Mouse (Mus musculus): ENCODE data around the gene Anxa3. TPM values are rescaled to one million over a fixed set of nuclear protein-coding genes. Genes with fewer than 3 reads are reported as not detected.

Gene Anxa3
- total and polyA plus RNA-seq, 3 experiments: 0.54 to 2.5 TPM; not detected in 1

GRCm38 (mm10) chr5:96768846-96769471, 24.2 kb upstream of the Anxa3 start:
- no peak overlapping the region for H3K4me3 ChIP-seq (ENCODE audit: control insufficient read depth in 1 of 2, insufficient read depth in 1 of 2, low read depth in 2 of 2, low read length in 2 of 2)
- TF ChIP-seq TAL1 (IDR thresholded peaks at IDR 0.05; ENCODE audit: low read length): no peak
- no peak for TF ChIP-seq USF2 (IDR thresholded peaks at IDR 0.05; ENCODE audit: borderline replicate concordance in 1 of 2, insufficient read depth in 1 of 2, low read depth in 1 of 2, low read length in 2 of 2)
- TF ChIP-seq SMC3 (IDR thresholded peaks at IDR 0.05; ENCODE audit: low read depth, low read length): peak; percentile 78
- no peak for TF ChIP-seq MAZ (IDR thresholded peaks at IDR 0.05; ENCODE audit: low read depth, low read length)
- TF ChIP-seq MYB (IDR thresholded peaks at IDR 0.05; ENCODE audit: low read depth, low read length): no peak
- peak; percentile 72 to 85 (median 77) for TF ChIP-seq CTCF (IDR thresholded peaks at IDR 0.05 in 2 of 3, conservative IDR thresholded peaks at IDR 0.05 in 1 of 3; ENCODE audit: control insufficient read depth in 1 of 3, insufficient read depth in 1 of 3, low read depth in 2 of 3, low read length in 3 of 3, poor library complexity in 1 of 3, severe bottlenecking in 1 of 3)
- TF ChIP-seq ZC3H11A (IDR thresholded peaks at IDR 0.05; ENCODE audit: low read depth, low read length): peak; percentile 77
- peak; percentile 87 for TF ChIP-seq RAD21 (IDR thresholded peaks at IDR 0.05; ENCODE audit: low read depth, low read length)
- H3K4me1 ChIP-seq (ENCODE audit: control insufficient read depth in 1 of 2, insufficient read depth in 2 of 2, low read length in 2 of 2): no peaks in the 10 kb centered on the region
- 0 out of 4 replicates have a peak, but pooled peaks cover 0 to 1% of the 10 kb centered on the region in 2 experiments for H3K27me3 ChIP-seq (ENCODE audit: control insufficient read depth in 1 of 2, insufficient read depth in 2 of 2, low read length in 2 of 2)
- no peak overlapping the region for H3K27ac ChIP-seq (ENCODE audit: control insufficient read depth, low read depth, low read length)
- H3K36me3 ChIP-seq (ENCODE audit: control insufficient read depth in 1 of 2, insufficient read depth in 2 of 2, low read length in 2 of 2): no peaks in the 10 kb centered on the region
- DNase-seq (ENCODE audit: low read depth, low spot score): peak; percentile 59
- H3K9ac ChIP-seq (ENCODE audit: control insufficient read depth, low read depth, low read length, poor library complexity, severe bottlenecking): no peak overlapping the region
- H3K9me3 ChIP-seq (replicated peaks; ENCODE audit: insufficient read depth, low read length): no peaks in the 10 kb centered on the region
- H3K79me2 ChIP-seq (ENCODE audit: control insufficient read depth, insufficient read depth, low read length, poor library complexity): no peaks in the 10 kb centered on the region

DNA sequence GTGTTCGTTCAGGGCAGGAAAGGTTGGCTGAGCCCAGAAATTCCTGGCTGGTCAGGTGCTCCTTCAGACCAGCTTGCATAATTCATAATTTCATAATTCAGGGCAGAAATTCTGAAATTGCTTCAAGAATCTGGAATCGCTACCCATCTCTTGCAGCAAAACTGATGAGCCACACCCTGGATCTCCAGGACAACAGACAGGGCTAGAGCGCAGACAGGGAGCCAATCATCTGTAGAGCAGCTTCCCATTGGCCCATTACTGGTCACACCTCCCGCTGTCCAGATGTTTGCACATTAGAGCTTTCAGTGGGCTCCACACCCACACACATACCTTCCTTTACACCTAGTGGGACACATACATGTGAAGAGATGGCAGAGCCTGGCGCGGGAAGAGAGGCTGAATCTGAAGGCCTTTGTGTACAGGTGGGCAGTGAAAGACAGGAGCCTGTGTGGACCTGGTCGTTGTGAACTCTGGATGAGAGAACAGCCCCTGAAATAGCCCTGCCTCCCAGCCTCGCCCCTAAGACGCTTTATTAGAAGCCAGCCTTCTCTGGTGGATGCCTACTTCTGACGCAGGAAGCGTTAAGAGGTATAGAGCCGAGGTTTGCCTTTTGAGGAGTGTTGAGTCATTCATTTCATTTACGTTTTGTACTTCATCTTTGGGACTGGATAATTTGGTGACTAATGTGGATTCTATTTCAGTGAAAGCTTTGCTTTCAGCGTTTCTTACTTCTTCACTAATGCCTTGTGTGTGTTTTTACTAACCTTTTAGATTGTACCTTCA, 9.4 kb upstream of the Anxa3 start:
- H3K36me3 ChIP-seq (ENCODE audit: control insufficient read depth in 1 of 2, insufficient read depth in 2 of 2, low read length in 2 of 2): no peaks in the 10 kb centered on the region
- no peaks in the 10 kb centered on the region for H3K4me1 ChIP-seq (ENCODE audit: control insufficient read depth in 1 of 2, insufficient read depth in 2 of 2, low read length in 2 of 2)
- no peak for DNase-seq (ENCODE audit: low read depth, low spot score)
- H3K9ac ChIP-seq (ENCODE audit: control insufficient read depth, low read depth, low read length, poor library complexity, severe bottlenecking): no peak overlapping the region
- no peak for TF ChIP-seq NRF1 (IDR thresholded peaks at IDR 0.05; ENCODE audit: insufficient read depth, low read depth, low read length, poor library complexity, severe bottlenecking)
- no peak for TF ChIP-seq MAZ (IDR thresholded peaks at IDR 0.05; ENCODE audit: low read depth, low read length)
- TF ChIP-seq EP300 (IDR thresholded peaks at IDR 0.05; ENCODE audit: low read depth in 1 of 2, low read length in 2 of 2): no peak
- no peak for TF ChIP-seq CHD2 (IDR thresholded peaks at IDR 0.05; ENCODE audit: low read length)
- no peak overlapping the region for H3K27ac ChIP-seq (ENCODE audit: control insufficient read depth, low read depth, low read length)
- no peaks in the 10 kb centered on the region; a peak in 2 of 4 replicates for H3K27me3 ChIP-seq (ENCODE audit: control insufficient read depth in 1 of 2, insufficient read depth in 2 of 2, low read length in 2 of 2)
- H3K79me2 ChIP-seq (ENCODE audit: control insufficient read depth, insufficient read depth, low read length, poor library complexity): no peaks in the 10 kb centered on the region
- H3K4me3 ChIP-seq (ENCODE audit: control insufficient read depth in 1 of 2, insufficient read depth in 1 of 2, low read depth in 2 of 2, low read length in 2 of 2): no peak overlapping the region
- no peaks in the 10 kb centered on the region for H3K9me3 ChIP-seq (replicated peaks; ENCODE audit: insufficient read depth, low read length)

- H3K36me3 ChIP-seq (ENCODE audit: control insufficient read depth in 1 of 2, insufficient read depth in 2 of 2, low read length in 2 of 2): no peaks in the 10 kb centered on the region
- no peak overlapping the region for H3K27ac ChIP-seq (ENCODE audit: control insufficient read depth, low read depth, low read length)
- H3K9ac ChIP-seq (ENCODE audit: control insufficient read depth, low read depth, low read length, poor library complexity, severe bottlenecking): no peak overlapping the region
- H3K4me3 ChIP-seq (ENCODE audit: control insufficient read depth in 1 of 2, insufficient read depth in 1 of 2, low read depth in 2 of 2, low read length in 2 of 2): no peak overlapping the region
- TF ChIP-seq ZMIZ1 (IDR thresholded peaks at IDR 0.05; ENCODE audit: low read depth, low read length): no peak
- TF ChIP-seq POLR2AphosphoS5 (IDR thresholded peaks at IDR 0.05; ENCODE audit: borderline replicate concordance, low read depth, low read length): no peak
- TF ChIP-seq E2F4 (IDR thresholded peaks at IDR 0.05; ENCODE audit: borderline replicate concordance, low read depth, low read length): no peak
- no peak for TF ChIP-seq POLR2A (IDR thresholded peaks at IDR 0.05; ENCODE audit: control insufficient read depth in 1 of 2, insufficient read depth in 1 of 2, low read depth in 1 of 2, low read length in 2 of 2, poor library complexity in 1 of 2)
- TF ChIP-seq ZNF384 (IDR thresholded peaks at IDR 0.05; ENCODE audit: low read depth, low read length): no peak
- TF ChIP-seq MEF2A (IDR thresholded peaks at IDR 0.05; ENCODE audit: extremely low read depth, insufficient replicate concordance, low read depth, low read length, poor library complexity, severe bottlenecking): no peak
- TF ChIP-seq TBP (IDR thresholded peaks at IDR 0.05; ENCODE audit: low read depth, low read length): no peak
- TF ChIP-seq UBTF (IDR thresholded peaks at IDR 0.05; ENCODE audit: borderline replicate concordance, insufficient read depth, low read depth, low read length): no peak
- TF ChIP-seq SIN3A (IDR thresholded peaks at IDR 0.05; ENCODE audit: low read length): no peak
- no peak for TF ChIP-seq JUND (IDR thresholded peaks at IDR 0.05; ENCODE audit: low read depth, low read length)
- no peak for TF ChIP-seq MAX (IDR thresholded peaks at IDR 0.05; ENCODE audit: low read length)
- TF ChIP-seq CHD1 (IDR thresholded peaks at IDR 0.05; ENCODE audit: low read depth, low read length): no peak
- no peak for DNase-seq (ENCODE audit: low read depth, low spot score)
- no peaks in the 10 kb centered on the region for H3K79me2 ChIP-seq (ENCODE audit: control insufficient read depth, insufficient read depth, low read length, poor library complexity)
- H3K27me3 ChIP-seq (ENCODE audit: control insufficient read depth in 1 of 2, insufficient read depth in 2 of 2, low read length in 2 of 2): no peaks in the 10 kb centered on the region; a peak in 1 of 4 replicates
- no peaks in the 10 kb centered on the region for H3K9me3 ChIP-seq (replicated peaks; ENCODE audit: insufficient read depth, low read length)
- no peaks in the 10 kb centered on the region for H3K4me1 ChIP-seq (ENCODE audit: control insufficient read depth in 1 of 2, insufficient read depth in 2 of 2, low read length in 2 of 2)
Measured at GRCm38 (mm10) chr5:96785096-96785495, 8.0 kb upstream of the Anxa3 start.
